Mouse (Mus musculus) kidney, adult 2 months (tissue): ENCODE measurements at regions not wholly inside any gene's neighbourhood (a gene's known extent, or its start where the extent isn't known, plus 50 kb on each side); places are given as distances from the start of the nearest gene placed in this dataset.

Experiments used
- DNase-seq: peaks from one replicate; pipeline ENCODE4 v3.0.0; 2021
- H3K27ac ChIP-seq: fragments of 200-500 bp; 2 replicates; pipeline ENCODE4 v1.5.1; 2012; ENCODE audit warnings: low read depth, low read length, control low read depth, inconsistent platforms; ENCODE audit not compliant: insufficient read depth
- H3K27me3 ChIP-seq: fragments of 200-500 bp; replicated peaks from 2 replicates; pipeline ENCODE4 v1.6.1; 2012; ENCODE audit warnings: mild to moderate bottlenecking, moderate library complexity, low read length, inconsistent platforms; ENCODE audit not compliant: control insufficient read depth, insufficient read depth
- H3K36me3 ChIP-seq: fragments of 200-500 bp; 2 replicates; pipeline ENCODE4 v1.6.1; 2012; ENCODE audit warnings: mild to moderate bottlenecking, moderate library complexity, low read length, inconsistent platforms; ENCODE audit not compliant: control insufficient read depth, insufficient read depth
- H3K4me1 ChIP-seq: fragments of 200-500 bp; 2 replicates; pipeline ENCODE4 v1.6.1; 2011; ENCODE audit warnings: low read length; ENCODE audit not compliant: control insufficient read depth, insufficient read depth
- H3K4me3 ChIP-seq: fragments of 200-500 bp; 2 replicates; pipeline ENCODE4 v1.5.1; 2011; ENCODE audit warnings: mild to moderate bottlenecking, low read depth, low read length, control low read depth; ENCODE audit not compliant: insufficient read depth
- CTCF ChIP-seq: fragments of 200-500 bp; conservative IDR thresholded peaks from 2 replicates; pipeline ENCODE4 v1.5.1; 2011; ENCODE audit warnings: low read depth, mild to moderate bottlenecking, control low read depth, low read length, moderate library complexity, mixed read lengths; ENCODE audit not compliant: insufficient read depth, insufficient read length
- POLR2A ChIP-seq: fragments of 200-500 bp; IDR thresholded peaks from one replicate; pipeline ENCODE4 v1.6.1; 2011; ENCODE audit warnings: low read depth, low read length, control low read depth
- WGBS: fragments of 180-500 bp; shearing (Covaris S2); methylation state at CpG from one replicate; pipeline ENCODE4 v1.1.7; 2018; 5-methylcytosine and 5-hydroxymethylcytosine counted together

- DNase-seq, result no peak
- Histone ChIP-seq H3K36me3 (no peaks in the 10 kb centered on the region), H3K4me3 (no peak overlapping the region), H3K27me3 (no peaks in the 10 kb centered on the region), H3K27ac (no peak overlapping the region), H3K4me1 (no peaks in the 10 kb centered on the region)
- WGBS, result 57% methylated on average over 3 of the region's 3 CpGs
- TF ChIP-seq POLR2A, result no peak
- TF ChIP-seq CTCF, result no peak
Measured at GRCm38 (mm10) chr5:80766591-80766990, 253.3 kb upstream of the Adgrl3 start.

GRCm38 (mm10) chr5:80783892-80784291, 236.0 kb upstream of the Adgrl3 start:
- no peak for DNase-seq
- Histone ChIP-seq H3K27me3 (no peaks in the 10 kb centered on the region), H3K4me3 (no peak overlapping the region), H3K4me1 (no peaks in the 10 kb centered on the region), H3K27ac (no peak overlapping the region), H3K36me3 (no peaks in the 10 kb centered on the region)
- TF ChIP-seq POLR2A (no peak), CTCF (no peak)
- 53% methylated on average over 4 of the region's 4 CpGs for WGBS

- DNase-seq, result no peak
- 84% methylated on average over 6 of the region's 6 CpGs for WGBS
- TF ChIP-seq POLR2A (no peak), CTCF (no peak)
Measured at GRCm38 (mm10) chr5:80784746-80785145, 235.2 kb upstream of the Adgrl3 start.

GRCm38 (mm10) chr5:80791658-80792057, 228.3 kb upstream of the Adgrl3 start:
- Histone ChIP-seq H3K27me3 (no peaks in the 10 kb centered on the region), H3K27ac (no peak overlapping the region), H3K4me1 (no peaks in the 10 kb centered on the region), H3K4me3 (no peak overlapping the region), H3K36me3 (no peaks in the 10 kb centered on the region)
- 94% methylated on average over 1 of the region's 1 CpGs for WGBS
- no peak for TF ChIP-seq POLR2A
- TF ChIP-seq CTCF, result no peak
- DNase-seq, result no peak

More at GRCm38 (mm10) chr5:80784746-80785145, 235.2 kb upstream of the Adgrl3 start:
- no peak overlapping the region for H3K4me3 ChIP-seq
- no peaks in the 10 kb centered on the region for H3K36me3 ChIP-seq
- H3K27me3 ChIP-seq, result no peaks in the 10 kb centered on the region
- H3K27ac ChIP-seq, result no peak overlapping the region
- H3K4me1 ChIP-seq, result no peaks in the 10 kb centered on the region

GRCm38 (mm10) chr5:80799777-80800176, 220.2 kb upstream of the Adgrl3 start:
- H3K4me3 ChIP-seq, result no peak overlapping the region
- no peaks in the 10 kb centered on the region for H3K27me3 ChIP-seq
- DNase-seq, result no peak
- H3K36me3 ChIP-seq, result no peaks in the 10 kb centered on the region
- no peak overlapping the region for H3K27ac ChIP-seq
- H3K4me1 ChIP-seq, result no peaks in the 10 kb centered on the region
- no peak for TF ChIP-seq CTCF
- TF ChIP-seq POLR2A, result no peak

GRCm38 (mm10) chr5:80812917-80813316, 207.0 kb upstream of the Adgrl3 start:
- Histone ChIP-seq H3K4me1 (no peaks in the 10 kb centered on the region), H3K36me3 (no peaks in the 10 kb centered on the region), H3K27ac (no peak overlapping the region), H3K27me3 (no peaks in the 10 kb centered on the region), H3K4me3 (no peak overlapping the region)
- TF ChIP-seq POLR2A (no peak), CTCF (no peak)
- no peak for DNase-seq
- WGBS, result 68% methylated on average over 2 of the region's 2 CpGs

GRCm38 (mm10) chr5:80819208-80819607, 200.7 kb upstream of the Adgrl3 start:
- no peaks in the 10 kb centered on the region for H3K27me3 ChIP-seq
- no peaks in the 10 kb centered on the region for H3K36me3 ChIP-seq
- DNase-seq, result no peak
- H3K4me1 ChIP-seq, result no peaks in the 10 kb centered on the region
- H3K27ac ChIP-seq, result no peak overlapping the region
- no peak for TF ChIP-seq POLR2A
- no peak for TF ChIP-seq CTCF
- no peak overlapping the region for H3K4me3 ChIP-seq

GRCm38 (mm10) chr5:80842531-80842930, 177.4 kb upstream of the Adgrl3 start:
- no peaks in the 10 kb centered on the region for H3K4me1 ChIP-seq
- H3K36me3 ChIP-seq, result no peaks in the 10 kb centered on the region
- no peak for TF ChIP-seq CTCF
- TF ChIP-seq POLR2A, result no peak
- H3K27ac ChIP-seq, result no peak overlapping the region
- no peaks in the 10 kb centered on the region for H3K27me3 ChIP-seq
- H3K4me3 ChIP-seq, result no peak overlapping the region
- 54% methylated on average over 1 of the region's 1 CpGs for WGBS
- DNase-seq, result no peak
